Mouse (Mus musculus): ENCODE data around the gene Capza1. TPM values are rescaled to one million over a fixed set of nuclear protein-coding genes. Genes with fewer than 3 reads are reported as not detected.

Capza1 gene
- total and polyA plus RNA-seq, 3 experiments, result 60.2 to 141 (median 135) TPM

GRCm38 (mm10) chr3:104820426-104820825, 43.9 kb downstream of the Capza1 start:
- TF ChIP-seq ZKSCAN1 (IDR thresholded peaks at IDR 0.05; ENCODE audit: low read depth, low read length) (no peak), MAFK (IDR thresholded peaks at IDR 0.05; ENCODE audit: borderline replicate concordance, low read depth, low read length) (no peak), TCF12 (IDR thresholded peaks at IDR 0.05; ENCODE audit: low read depth, low read length) (no peak), SMC3 (IDR thresholded peaks at IDR 0.05; ENCODE audit: low read depth, low read length) (no peak), MYC (IDR thresholded peaks at IDR 0.05; ENCODE audit: low read depth, low read length) (no peak), TAL1 (IDR thresholded peaks at IDR 0.05; ENCODE audit: low read length) (no peak), UBTF (IDR thresholded peaks at IDR 0.05; ENCODE audit: borderline replicate concordance, insufficient read depth, low read depth, low read length) (no peak), USF1 (IDR thresholded peaks at IDR 0.05; ENCODE audit: low read depth, low read length) (no peak), CHD1 (IDR thresholded peaks at IDR 0.05; ENCODE audit: low read depth, low read length) (no peak), MAZ (IDR thresholded peaks at IDR 0.05; ENCODE audit: low read depth, low read length) (no peak), ZC3H11A (IDR thresholded peaks at IDR 0.05; ENCODE audit: low read depth, low read length) (no peak), JUND (IDR thresholded peaks at IDR 0.05; ENCODE audit: low read depth, low read length) (no peak), USF2 (IDR thresholded peaks at IDR 0.05; ENCODE audit: borderline replicate concordance in 1 of 2, insufficient read depth in 1 of 2, low read depth in 1 of 2, low read length in 2 of 2) (no peak), POLR2AphosphoS5 (IDR thresholded peaks at IDR 0.05; ENCODE audit: borderline replicate concordance, low read depth, low read length) (no peak), RCOR1 (IDR thresholded peaks at IDR 0.05; ENCODE audit: low read depth, low read length) (no peak)
- H3K27ac ChIP-seq (ENCODE audit: control insufficient read depth, low read depth, low read length), result no peak overlapping the region
- no peak overlapping the region for H3K9ac ChIP-seq (ENCODE audit: control insufficient read depth, low read depth, low read length, poor library complexity, severe bottlenecking)
- no peaks in the 10 kb centered on the region for H3K9me3 ChIP-seq (replicated peaks; ENCODE audit: insufficient read depth, low read length)
- peaks cover 0 to 8% of the 10 kb centered on the region in 2 experiments; a peak in 3 of 4 replicates for H3K4me1 ChIP-seq (ENCODE audit: control insufficient read depth in 1 of 2, insufficient read depth in 2 of 2, low read length in 2 of 2)
- H3K27me3 ChIP-seq (ENCODE audit: control insufficient read depth in 1 of 2, insufficient read depth in 2 of 2, low read length in 2 of 2), result no peaks in the 10 kb centered on the region
- H3K4me3 ChIP-seq (ENCODE audit: control insufficient read depth in 1 of 2, insufficient read depth in 1 of 2, low read depth in 2 of 2, low read length in 2 of 2), result no peak overlapping the region
- H3K79me2 ChIP-seq (ENCODE audit: control insufficient read depth, insufficient read depth, low read length, poor library complexity), result peaks cover 4% of the 10 kb centered on the region; the same call in 1 of the 2 replicates
- peaks cover 0 to 12% of the 10 kb centered on the region in 2 experiments; a peak in 3 of 4 replicates for H3K36me3 ChIP-seq (ENCODE audit: control insufficient read depth in 1 of 2, insufficient read depth in 2 of 2, low read length in 2 of 2)
- no peak for DNase-seq (ENCODE audit: low read depth, low spot score)

- peaks cover 0 to 12% of the 10 kb centered on the region in 2 experiments; a peak in 2 of 4 replicates for H3K36me3 ChIP-seq (ENCODE audit: control insufficient read depth in 1 of 2, insufficient read depth in 2 of 2, low read length in 2 of 2)
- no peaks in the 10 kb centered on the region for H3K9me3 ChIP-seq (replicated peaks; ENCODE audit: insufficient read depth, low read length)
- H3K27me3 ChIP-seq (ENCODE audit: control insufficient read depth in 1 of 2, insufficient read depth in 2 of 2, low read length in 2 of 2), result no peaks in the 10 kb centered on the region
- TF ChIP-seq RCOR1 (IDR thresholded peaks at IDR 0.05; ENCODE audit: low read depth, low read length), result peak; percentile 1; the same call in 1 of the 2 replicates
- TF ChIP-seq USF1 (IDR thresholded peaks at IDR 0.05; ENCODE audit: low read depth, low read length), result no peak
- no peak for DNase-seq (ENCODE audit: low read depth, low spot score)
- H3K79me2 ChIP-seq (ENCODE audit: control insufficient read depth, insufficient read depth, low read length, poor library complexity), result peaks cover 4% of the 10 kb centered on the region; the same call in 1 of the 2 replicates
- H3K27ac ChIP-seq (ENCODE audit: control insufficient read depth, low read depth, low read length), result peak overlapping the region; percentile 80
- H3K9ac ChIP-seq (ENCODE audit: control insufficient read depth, low read depth, low read length, poor library complexity, severe bottlenecking), result peak overlapping the region; percentile 79
- peaks cover 0 to 8% of the 10 kb centered on the region in 2 experiments; a peak in 3 of 4 replicates for H3K4me1 ChIP-seq (ENCODE audit: control insufficient read depth in 1 of 2, insufficient read depth in 2 of 2, low read length in 2 of 2)
- H3K4me3 ChIP-seq (ENCODE audit: control insufficient read depth in 1 of 2, insufficient read depth in 1 of 2, low read depth in 2 of 2, low read length in 2 of 2), result peak overlapping the region; percentile 82 to 95
Measured at GRCm38 (mm10) chr3:104818749-104819134, 45.6 kb downstream of the Capza1 start.

Data from MEL (cell line).